Mouse (Mus musculus) forebrain, embryonic 16.5 days (tissue): ENCODE measurements around the gene Rho. TPM values are rescaled to one million over a fixed set of nuclear protein-coding genes. Genes with fewer than 3 reads are reported as not detected.

Experiments
- ATAC-seq: fragments of 200-750 bp; cut with Nextera tagmentation; 2 replicates; pipeline ENCODE4 v1.8.0; 2017; ENCODE audit warnings: mild to moderate bottlenecking, moderate library complexity
- H3K27ac ChIP-seq: fragments of 300-500 bp; sonication (generic); 2 replicates; pipeline ENCODE4 v1.5.1; 2014; ENCODE audit warnings: low read length, control low read depth
- H3K27me3 ChIP-seq: fragments of 300-500 bp; sonication (generic); replicated peaks from 2 replicates; pipeline ENCODE4 v1.6.1; 2014; ENCODE audit warnings: low read length; ENCODE audit not compliant: control insufficient read depth, insufficient read depth
- H3K36me3 ChIP-seq: fragments of 300-500 bp; sonication (generic); 2 replicates; pipeline ENCODE4 v1.6.1; 2014; ENCODE audit not compliant: control insufficient read depth, insufficient read depth
- H3K4me1 ChIP-seq: fragments of 300-500 bp; sonication (generic); replicated peaks from 2 replicates; pipeline ENCODE4 v1.6.1; 2014; ENCODE audit warnings: low read length; ENCODE audit not compliant: control insufficient read depth, insufficient read depth
- H3K4me2 ChIP-seq: fragments of 300-500 bp; sonication (generic); 2 replicates; pipeline ENCODE4 v1.6.1; 2014; ENCODE audit warnings: mild to moderate bottlenecking, low read length, control low read depth
- H3K4me3 ChIP-seq: fragments of 300-500 bp; sonication (generic); replicated peaks from 2 replicates; pipeline ENCODE4 v1.5.1; 2014; ENCODE audit warnings: mild to moderate bottlenecking, low read length, control low read depth
- H3K9ac ChIP-seq: fragments of 300-500 bp; sonication (generic); replicated peaks from 2 replicates; pipeline ENCODE4 v1.6.1; 2014; ENCODE audit warnings: low read depth, low read length, control low read depth
- H3K9me3 ChIP-seq: fragments of 300-500 bp; sonication (generic); 2 replicates; pipeline ENCODE4 v1.6.1; 2016; ENCODE audit warnings: low read length; ENCODE audit not compliant: control insufficient read depth
- WGBS: fragments of 180-500 bp; shearing (Covaris S2); extraction: QIAGEN DNeasy Blood & Tissue Kit; methylation state at CpG from one replicate; pipeline ENCODE4 v1.1.7; 2014; 5-methylcytosine and 5-hydroxymethylcytosine counted together
- polyA plus RNA-seq: library from polyadenylated mRNA; unstranded; fragments of >200 nt; fragmentation: Nextera tagmentation; extraction: Ambion mirVana; gene quantifications from 2 replicates; pipeline ENCODE4 v1.2.1, GENCODE M21; 2015

Gene Rho
- polyA plus RNA-seq, 1 experiment from 2014 or later = 0.15 TPM

DNA sequence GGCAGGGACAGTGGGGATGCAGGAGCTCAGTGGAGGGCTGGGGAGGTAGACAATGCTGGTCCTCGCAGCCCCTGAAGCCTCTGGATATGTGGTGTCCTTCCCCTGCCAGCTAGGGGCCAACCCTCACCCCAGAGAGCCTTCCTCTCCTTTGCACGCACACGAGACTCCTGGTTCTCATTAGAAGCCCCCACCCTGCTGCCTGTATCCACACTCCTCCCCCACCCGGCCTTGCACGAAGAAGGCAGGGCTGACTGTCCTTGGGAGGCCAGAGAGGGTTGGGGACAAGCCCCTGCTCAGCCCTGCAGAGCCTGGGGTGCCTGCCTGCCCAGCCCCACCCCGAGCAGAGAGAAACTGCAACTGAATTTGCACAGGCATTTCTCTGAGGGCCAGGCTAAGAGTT, 26.1 kb downstream of the Rho start:
- no peaks in the 10 kb centered on the region for H3K9me3 ChIP-seq
- no peak overlapping the region; the same call in 1 of the 2 replicates for H3K9ac ChIP-seq
- 47% methylated on average over 4 of the region's 6 CpGs for WGBS
- H3K36me3 ChIP-seq = no peaks in the 10 kb centered on the region
- no peak overlapping the region for H3K4me3 ChIP-seq
- no peak overlapping the region for H3K4me2 ChIP-seq
- H3K4me1 ChIP-seq = peaks cover 42% of the 10 kb centered on the region
- no peak overlapping the region for H3K27ac ChIP-seq
- no peaks in the 10 kb centered on the region for H3K27me3 ChIP-seq
- no peak for ATAC-seq

DNA sequence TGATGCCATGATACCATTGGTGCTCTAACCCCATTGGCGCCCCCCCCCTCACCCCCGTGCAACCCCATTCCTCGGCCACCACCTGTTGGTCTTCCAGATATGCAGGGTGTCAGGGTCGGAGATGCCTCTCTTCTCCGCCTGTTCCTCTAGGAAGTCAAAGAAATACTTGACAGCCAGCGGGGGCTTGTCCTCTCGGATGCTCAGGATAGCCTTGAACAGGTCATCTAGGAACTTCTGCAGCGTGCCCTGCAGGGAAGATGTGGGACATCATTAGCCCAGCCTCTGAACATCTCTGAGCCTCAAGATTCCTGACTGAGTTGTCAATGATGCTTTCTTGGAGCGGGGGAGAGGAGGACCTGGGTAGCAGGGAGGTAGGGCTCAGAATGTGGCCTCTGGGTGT, 26.9 kb downstream of the Rho start:
- Histone ChIP-seq H3K27me3 (no peaks in the 10 kb centered on the region), H3K4me1 (peaks cover 37% of the 10 kb centered on the region), H3K4me2 (no peak overlapping the region), H3K9ac (no peak overlapping the region), H3K36me3 (no peaks in the 10 kb centered on the region), H3K4me3 (no peak overlapping the region), H3K9me3 (no peaks in the 10 kb centered on the region), H3K27ac (no peak overlapping the region)
- 94% methylated on average over 9 of the region's 9 CpGs for WGBS
- ATAC-seq = no peak

DNA sequence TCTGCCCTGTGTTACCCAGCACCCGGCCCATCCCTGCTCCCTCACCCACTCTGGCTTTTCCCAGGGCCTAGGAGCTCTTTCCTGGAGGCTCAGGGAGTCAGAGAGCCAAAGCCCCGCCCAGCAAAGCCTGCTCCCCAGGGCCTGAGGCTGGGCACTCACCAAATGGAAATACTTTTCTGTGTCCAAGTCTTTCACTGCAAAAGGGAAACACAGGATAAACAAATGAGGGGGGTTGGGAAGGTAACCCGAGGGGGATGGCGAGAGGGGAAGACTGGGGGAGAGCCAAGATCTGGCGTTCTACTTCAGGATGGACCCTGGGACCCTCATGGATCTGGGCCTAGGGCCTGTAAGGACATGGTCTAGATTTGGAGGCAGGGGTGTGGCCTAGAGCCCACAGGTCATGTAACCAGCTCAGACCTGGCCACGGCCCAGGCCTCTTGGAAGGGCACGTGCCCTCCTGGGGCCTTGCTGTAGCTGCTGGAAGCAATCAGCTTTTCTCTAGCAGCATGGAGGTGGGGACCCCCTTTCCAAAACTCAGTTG, 27.7 kb downstream of the Rho start:
- Histone ChIP-seq H3K36me3 (no peaks in the 10 kb centered on the region), H3K9ac (no peak overlapping the region), H3K4me3 (no peak overlapping the region), H3K27ac (no peak overlapping the region), H3K4me2 (no peak overlapping the region), H3K27me3 (no peaks in the 10 kb centered on the region), H3K4me1 (peaks cover 32% of the 10 kb centered on the region), H3K9me3 (no peaks in the 10 kb centered on the region)
- no peak for ATAC-seq
- 73% methylated on average over 7 of the region's 7 CpGs for WGBS

DNA sequence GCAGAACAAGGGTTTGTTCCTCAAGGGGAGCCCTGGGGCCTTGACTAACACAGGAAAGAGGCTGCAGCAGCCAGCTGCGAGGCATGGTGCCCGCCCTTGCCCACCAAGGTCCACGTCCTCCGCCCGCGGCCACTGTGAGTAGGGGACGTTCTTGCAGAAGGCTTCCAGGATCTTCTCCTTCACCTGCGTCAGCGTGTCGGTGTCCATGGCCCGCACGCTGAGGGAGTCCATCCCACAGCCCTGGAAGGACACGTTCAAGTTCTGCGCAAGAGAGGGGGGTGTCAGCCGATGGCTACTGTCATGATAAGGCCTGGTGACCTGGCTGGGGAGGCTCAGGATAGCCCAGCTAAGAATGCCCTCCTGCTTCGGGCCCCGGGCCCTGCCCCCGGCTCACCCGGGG, 28.8 kb downstream of the Rho start:
- Histone ChIP-seq H3K9ac (no peak overlapping the region), H3K4me2 (no peak overlapping the region), H3K4me1 (peaks cover 24% of the 10 kb centered on the region), H3K36me3 (no peaks in the 10 kb centered on the region), H3K4me3 (no peak overlapping the region), H3K27me3 (no peaks in the 10 kb centered on the region), H3K27ac (no peak overlapping the region), H3K9me3 (no peaks in the 10 kb centered on the region)
- WGBS = 93% methylated on average over 19 of the region's 19 CpGs
- ATAC-seq = no peak

DNA sequence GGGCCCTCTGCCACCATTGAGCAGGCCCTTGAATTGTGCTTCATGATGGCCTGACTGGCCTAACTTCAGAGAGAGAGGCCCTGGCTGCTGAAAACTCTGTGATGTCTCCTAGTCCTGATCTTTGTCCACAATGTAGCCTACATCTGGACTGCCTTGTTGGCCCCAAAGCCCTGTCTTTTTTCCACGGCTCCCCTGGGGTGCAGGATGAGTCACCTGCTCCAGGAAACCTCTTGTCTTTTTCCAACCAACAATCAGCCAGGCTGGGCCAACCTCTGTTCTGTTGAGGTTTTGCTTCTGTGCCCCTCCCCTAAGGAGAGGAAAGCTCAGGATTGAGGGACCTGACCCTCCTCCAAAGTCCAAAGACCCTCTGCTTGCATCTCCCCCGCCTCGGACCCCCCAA, 30.2 kb downstream of the Rho start:
- 80% methylated on average over 3 of the region's 3 CpGs for WGBS
- H3K27ac ChIP-seq = no peak overlapping the region
- H3K36me3 ChIP-seq = no peaks in the 10 kb centered on the region
- no peak for ATAC-seq
- H3K27me3 ChIP-seq = no peaks in the 10 kb centered on the region
- H3K4me2 ChIP-seq = no peak overlapping the region
- no peak overlapping the region for H3K4me3 ChIP-seq
- H3K4me1 ChIP-seq = peaks cover 18% of the 10 kb centered on the region
- H3K9ac ChIP-seq = no peak overlapping the region
- H3K9me3 ChIP-seq = no peaks in the 10 kb centered on the region

DNA sequence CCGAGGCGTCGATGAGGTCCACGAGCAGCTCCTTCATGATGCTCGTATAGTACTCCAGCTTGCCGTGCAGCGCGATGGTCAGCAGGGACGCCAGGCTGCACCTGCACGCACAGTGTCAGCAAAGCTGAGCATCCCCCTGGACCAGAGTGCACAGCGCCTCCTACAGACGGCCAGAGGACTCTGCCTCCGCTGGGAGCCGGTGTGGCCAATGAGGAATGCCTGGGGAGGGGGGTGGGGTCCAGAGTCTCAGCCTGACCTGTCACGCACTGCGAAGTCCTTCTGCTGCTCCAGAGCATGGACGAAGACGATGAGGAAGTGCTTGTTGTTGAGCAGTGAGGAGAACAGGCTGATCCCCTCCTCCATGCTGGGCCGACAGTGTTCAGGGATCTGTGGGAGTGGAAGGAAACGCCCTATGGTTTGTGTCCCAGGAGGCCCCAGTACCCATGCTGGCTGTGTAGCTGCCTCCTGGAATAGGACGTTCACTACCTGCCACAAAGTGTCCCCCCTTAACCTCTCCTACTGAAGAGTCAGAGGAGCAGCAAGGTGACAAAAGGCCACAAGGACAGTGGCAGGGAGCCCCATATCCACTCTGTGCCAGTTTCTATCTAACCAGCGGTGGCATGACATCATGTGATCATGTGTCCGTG, 31.0 kb downstream of the Rho start:
- no peak for ATAC-seq
- Histone ChIP-seq H3K9ac (no peak overlapping the region), H3K36me3 (no peaks in the 10 kb centered on the region), H3K27me3 (no peaks in the 10 kb centered on the region), H3K4me2 (no peak overlapping the region), H3K4me1 (peaks cover 10% of the 10 kb centered on the region), H3K27ac (no peak overlapping the region), H3K4me3 (no peak overlapping the region), H3K9me3 (no peaks in the 10 kb centered on the region)
- 38% methylated on average over 23 of the region's 23 CpGs for WGBS

DNA sequence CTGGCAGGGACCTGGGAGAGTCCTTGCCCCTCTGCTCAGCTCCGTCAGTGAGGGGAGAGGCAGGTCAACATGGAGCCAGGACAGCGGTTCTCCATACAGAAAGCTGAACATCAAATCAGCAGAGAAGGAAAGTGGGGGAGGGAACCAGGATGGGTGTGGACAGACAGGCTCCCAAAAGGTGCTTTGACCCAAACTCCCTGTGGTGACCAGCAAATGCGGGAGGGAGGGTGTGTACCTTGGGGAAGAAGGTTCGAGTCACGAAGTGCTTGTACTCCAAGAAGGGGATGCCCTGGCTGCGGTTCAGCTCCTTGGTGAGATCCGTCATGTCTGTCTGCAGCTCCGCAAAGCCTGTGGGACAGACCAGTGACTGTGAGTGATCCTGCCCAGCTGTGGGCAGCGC, 32.1 kb downstream of the Rho start:
- Histone ChIP-seq H3K36me3 (no peaks in the 10 kb centered on the region), H3K4me3 (no peak overlapping the region), H3K4me2 (no peak overlapping the region), H3K27ac (no peak overlapping the region), H3K9ac (no peak overlapping the region), H3K9me3 (no peaks in the 10 kb centered on the region), H3K27me3 (no peaks in the 10 kb centered on the region), H3K4me1 (peaks cover 4% of the 10 kb centered on the region)
- ATAC-seq = no peak
- WGBS = 83% methylated on average over 9 of the region's 9 CpGs

DNA sequence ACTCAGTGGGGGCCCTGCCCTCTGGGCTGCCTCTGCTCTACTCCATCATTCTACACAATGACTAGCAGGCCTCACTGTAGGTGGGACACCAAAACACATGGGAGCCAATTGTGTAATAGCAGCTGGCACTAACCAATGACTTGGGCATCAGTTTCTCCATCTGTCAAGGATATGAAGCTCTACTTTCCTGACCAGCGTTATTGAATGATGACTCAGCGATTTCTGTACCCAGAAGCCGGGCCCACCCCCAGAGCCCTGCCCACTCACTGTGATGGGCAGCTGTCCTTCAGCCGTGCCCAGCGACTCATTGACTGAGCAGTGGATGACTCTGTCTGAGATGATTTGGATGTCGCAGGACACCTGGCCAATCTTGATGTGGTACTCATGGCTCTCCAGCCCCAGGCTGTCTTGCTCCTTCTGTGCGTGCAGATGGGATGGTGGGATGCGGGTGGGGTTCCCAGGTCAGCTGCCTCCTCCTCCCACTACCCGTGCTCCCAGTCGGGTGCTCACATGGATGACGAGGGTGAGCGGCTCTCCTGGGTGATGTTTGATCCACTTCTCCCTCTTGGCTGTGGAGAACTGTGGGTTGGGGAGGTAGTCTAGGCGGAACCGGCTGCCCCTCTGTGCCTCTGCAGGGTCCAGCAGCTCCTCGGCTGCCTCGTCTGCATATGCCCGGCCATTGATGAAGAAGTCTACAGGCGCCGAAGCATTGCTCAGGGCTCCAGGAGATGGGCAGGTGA, 34.8 kb downstream of the Rho start:
- Histone ChIP-seq H3K9ac (no peak overlapping the region), H3K9me3 (no peaks in the 10 kb centered on the region), H3K4me2 (no peak overlapping the region), H3K27ac (no peak overlapping the region), H3K27me3 (no peaks in the 10 kb centered on the region), H3K4me1 (peaks cover 3% of the 10 kb centered on the region), H3K4me3 (no peak overlapping the region), H3K36me3 (no peaks in the 10 kb centered on the region)
- ATAC-seq = no peak
- WGBS = 94% methylated on average over 19 of the region's 19 CpGs

DNA sequence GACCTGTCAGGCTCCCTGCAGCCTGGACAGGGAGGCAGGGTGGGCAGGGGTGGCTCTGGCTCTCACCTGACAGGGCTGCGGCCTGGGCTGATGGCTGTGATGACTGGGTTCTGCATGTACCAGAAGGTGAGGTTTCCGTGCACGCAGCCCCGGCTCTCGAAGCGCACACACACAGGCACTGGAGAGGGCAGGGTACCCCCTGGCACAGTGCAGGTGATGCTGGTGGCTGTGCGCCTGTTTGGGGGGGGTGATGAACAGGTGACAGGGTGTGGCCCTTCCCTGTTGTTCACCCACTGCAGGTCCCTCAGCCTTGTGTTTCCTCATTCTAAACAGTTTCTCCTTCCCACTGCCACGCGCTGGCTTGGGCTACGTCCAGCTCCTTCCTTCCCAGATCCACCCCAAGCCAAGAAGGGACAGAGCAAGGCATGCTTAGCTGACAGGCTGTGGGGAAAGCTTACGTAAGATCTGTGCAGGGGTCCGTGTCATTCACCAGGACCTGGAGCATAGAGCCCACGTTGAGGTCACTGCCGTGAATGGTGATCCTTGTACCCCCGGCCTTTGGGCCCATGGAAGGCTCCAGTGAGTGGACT, 35.8 kb downstream of the Rho start:
- WGBS = 87% methylated on average over 15 of the region's 15 CpGs
- Histone ChIP-seq H3K36me3 (no peaks in the 10 kb centered on the region), H3K9me3 (no peaks in the 10 kb centered on the region), H3K9ac (no peak overlapping the region), H3K4me1 (peaks cover 11% of the 10 kb centered on the region), H3K4me2 (no peak overlapping the region), H3K4me3 (no peak overlapping the region), H3K27me3 (no peaks in the 10 kb centered on the region), H3K27ac (no peak overlapping the region)
- ATAC-seq = no peak
